Mouse (Mus musculus) heart, embryonic 16.5 days (tissue): ENCODE measurements around the gene Msh3. TPM values are rescaled to one million over a fixed set of nuclear protein-coding genes. Genes with fewer than 3 reads are reported as not detected.
"Not testable (repeated sequence)": the region's sequence is repeated elsewhere in the genome, so short reads cannot be mapped to it uniquely, and the experiment has no call there.

Experiments used
- ATAC-seq: fragments of 200-750 bp; cut with Nextera tagmentation; replicated peaks from 2 replicates; pipeline ENCODE4 v1.8.0; 2017; ENCODE audit warnings: moderate number of reproducible peaks; ENCODE audit not compliant: insufficient read depth, low FRiP score; ENCODE audit errors: extremely low read depth
- H3K27ac ChIP-seq: fragments of 300-500 bp; sonication (generic); 2 replicates; pipeline ENCODE4 v1.5.1; 2014; ENCODE audit warnings: mild to moderate bottlenecking, low read length, control low read depth, moderate library complexity
- H3K27me3 ChIP-seq: fragments of 300-500 bp; sonication (generic); 2 replicates; pipeline ENCODE4 v1.6.1; 2014; ENCODE audit warnings: low read length, mixed read lengths; ENCODE audit not compliant: control insufficient read depth, insufficient read depth
- H3K36me3 ChIP-seq: fragments of 300-500 bp; sonication (generic); 2 replicates; pipeline ENCODE4 v1.6.1; 2014; ENCODE audit not compliant: control insufficient read depth, insufficient read depth
- H3K4me1 ChIP-seq: fragments of 300-500 bp; sonication (generic); 2 replicates; pipeline ENCODE4 v1.6.1; 2014; ENCODE audit warnings: low read length, mixed read lengths; ENCODE audit not compliant: control insufficient read depth, insufficient read depth
- H3K4me2 ChIP-seq: fragments of 300-500 bp; sonication (generic); 2 replicates; pipeline ENCODE4 v1.6.1; 2014; ENCODE audit warnings: low read depth, mild to moderate bottlenecking, control low read depth, low read length
- H3K4me3 ChIP-seq: fragments of 300-500 bp; sonication (generic); 2 replicates; pipeline ENCODE4 v1.5.1; 2014; ENCODE audit warnings: mild to moderate bottlenecking, control low read depth, low read length
- H3K9ac ChIP-seq: fragments of 300-500 bp; sonication (generic); 2 replicates; pipeline ENCODE4 v1.6.1; 2014; ENCODE audit warnings: low read length, control low read depth
- H3K9me3 ChIP-seq: fragments of 300-500 bp; sonication (generic); replicated peaks from 2 replicates; pipeline ENCODE4 v1.6.1; 2016; ENCODE audit warnings: low read length; ENCODE audit not compliant: control insufficient read depth
- WGBS: fragments of 180-500 bp; shearing (Covaris S2); extraction: QIAGEN DNeasy Blood & Tissue Kit; methylation state at CpG from one replicate; pipeline ENCODE4 v1.1.7; 2014; 5-methylcytosine and 5-hydroxymethylcytosine counted together
- polyA plus RNA-seq: library from polyadenylated mRNA; unstranded; fragments of >200 nt; fragmentation: Nextera tagmentation; extraction: Ambion mirVana; gene quantifications from 2 replicates; pipeline ENCODE4 v1.2.1, GENCODE M21; 2015

Msh3 gene
- polyA plus RNA-seq, result 14.2 and 14.5 TPM in 2 replicates

DNA sequence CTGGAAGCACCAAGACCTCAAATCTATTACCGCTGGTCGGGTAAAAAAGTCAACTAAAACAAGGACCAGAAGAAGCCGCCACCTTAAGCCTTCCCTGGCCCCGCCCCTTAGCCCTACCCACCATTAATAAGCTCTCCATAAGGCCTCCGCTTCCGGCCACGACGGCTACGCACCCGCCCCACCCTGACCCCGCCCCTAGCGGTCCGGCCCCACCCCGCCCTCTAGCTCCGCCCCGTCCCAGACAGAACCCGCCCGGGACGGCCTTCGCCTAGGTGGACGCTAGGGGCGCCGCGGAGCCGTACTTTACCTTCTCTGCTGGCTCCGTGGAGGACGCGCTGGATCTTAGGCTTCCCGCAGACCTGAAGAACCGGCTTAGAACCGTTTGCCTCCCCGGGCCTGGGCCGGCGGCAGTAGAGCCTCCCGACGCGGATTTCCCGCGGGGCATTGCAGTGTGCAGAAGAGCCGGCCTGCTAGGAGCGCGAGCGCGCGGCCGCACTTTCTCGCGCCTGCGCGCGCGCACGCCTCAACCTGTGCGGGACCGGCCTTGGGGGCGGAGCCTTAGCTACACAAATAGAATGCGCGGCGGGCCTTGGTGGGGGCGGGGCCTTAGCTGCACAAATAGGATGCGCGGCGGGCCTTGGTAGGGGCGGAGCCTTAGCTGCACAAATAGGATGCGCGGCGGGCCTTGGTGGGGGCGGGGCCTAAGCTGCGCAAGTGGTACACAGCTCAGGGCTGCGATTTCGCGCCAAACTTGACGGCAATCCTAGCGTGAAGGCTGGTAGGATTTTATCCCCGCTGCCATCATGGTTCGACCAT lies at the start of gene Msh3, which contains the start of gene Dhfr:
Gene Msh3, minus strand, starts transcription at position 548 of the 816 bp plus-strand sequence.
Gene Dhfr, plus strand, starts transcription at position 271 of the 816 bp plus-strand sequence.
- peak; percentile 95 for ATAC-seq
- Histone ChIP-seq H3K4me2 (peak within 1 kb of the TSS; percentile 100), H3K4me1 (peaks cover 19% of the 10 kb centered on the region), H3K4me3 (peak within 1 kb of the TSS; percentile 53), H3K27me3 (no peaks in the 10 kb centered on the region), H3K27ac (peak within 1 kb of the TSS; percentile 76), H3K9ac (peak within 1 kb of the TSS; percentile 83), H3K36me3 (peaks cover 15% of the 10 kb centered on the region), H3K9me3 (no peaks in the 10 kb centered on the region)
- under 1% methylated on average over 75 of the region's 76 CpGs for WGBS

DNA sequence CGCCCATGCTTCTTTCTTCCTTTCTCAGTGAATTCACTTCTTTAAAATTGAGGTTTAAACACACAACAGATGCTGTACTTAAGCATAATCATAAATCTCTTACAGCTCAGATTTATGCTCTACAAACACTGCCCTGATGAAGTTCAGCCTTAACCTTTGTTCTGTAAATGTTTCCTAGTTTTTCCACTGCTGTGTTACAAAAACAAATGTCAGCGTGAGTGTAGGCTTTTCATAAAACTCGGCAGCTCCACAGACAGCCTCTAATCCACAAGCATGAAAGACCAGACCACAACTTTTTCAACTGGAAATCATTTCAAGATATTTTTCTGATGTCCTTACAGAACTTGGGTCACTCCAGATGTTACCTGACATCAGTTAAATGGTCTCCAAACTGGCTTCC lies 48.7 kb upstream of the Msh3 start:
- H3K4me3 ChIP-seq, result no peak overlapping the region
- H3K9me3 ChIP-seq, result peaks cover 3% of the 10 kb centered on the region; the same call in 1 of the 2 replicates
- no peak for ATAC-seq
- WGBS, result 77% methylated on average over 3 of the region's 3 CpGs
- no peak overlapping the region for H3K4me2 ChIP-seq
- H3K4me1 ChIP-seq, result no peaks in the 10 kb centered on the region
- H3K27ac ChIP-seq, result no peak overlapping the region
- no peak overlapping the region for H3K9ac ChIP-seq
- no peaks in the 10 kb centered on the region for H3K36me3 ChIP-seq
- H3K27me3 ChIP-seq, result no peaks in the 10 kb centered on the region

DNA sequence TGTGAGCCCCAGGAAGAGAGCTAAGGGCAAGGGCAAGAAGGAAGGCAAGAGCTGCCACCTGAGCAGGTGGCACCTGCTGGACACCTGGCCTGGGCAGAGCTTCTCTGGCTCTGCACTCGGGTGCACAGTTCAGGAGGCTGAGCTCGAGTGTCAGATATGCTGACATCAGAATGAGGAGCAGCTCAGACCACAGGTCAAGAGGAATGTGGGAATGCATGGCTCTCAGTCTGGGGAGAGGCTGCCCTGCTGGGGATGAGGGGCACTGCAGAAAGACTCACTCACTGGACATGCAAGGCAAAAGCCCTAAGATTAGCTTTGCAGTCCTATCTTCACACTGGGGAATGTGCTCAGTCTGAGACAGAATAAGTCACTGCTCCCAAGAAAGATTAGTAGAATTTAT lies 47.3 kb upstream of the Msh3 start:
- Histone ChIP-seq H3K9ac (no peak overlapping the region), H3K27me3 (no peaks in the 10 kb centered on the region), H3K4me1 (no peaks in the 10 kb centered on the region), H3K9me3 (peaks cover 3% of the 10 kb centered on the region; the same call in 1 of the 2 replicates), H3K4me3 (no peak overlapping the region), H3K27ac (no peak overlapping the region), H3K4me2 (no peak overlapping the region), H3K36me3 (no peaks in the 10 kb centered on the region)
- ATAC-seq, result no peak
- 29% methylated on average over 2 of the region's 2 CpGs for WGBS

DNA sequence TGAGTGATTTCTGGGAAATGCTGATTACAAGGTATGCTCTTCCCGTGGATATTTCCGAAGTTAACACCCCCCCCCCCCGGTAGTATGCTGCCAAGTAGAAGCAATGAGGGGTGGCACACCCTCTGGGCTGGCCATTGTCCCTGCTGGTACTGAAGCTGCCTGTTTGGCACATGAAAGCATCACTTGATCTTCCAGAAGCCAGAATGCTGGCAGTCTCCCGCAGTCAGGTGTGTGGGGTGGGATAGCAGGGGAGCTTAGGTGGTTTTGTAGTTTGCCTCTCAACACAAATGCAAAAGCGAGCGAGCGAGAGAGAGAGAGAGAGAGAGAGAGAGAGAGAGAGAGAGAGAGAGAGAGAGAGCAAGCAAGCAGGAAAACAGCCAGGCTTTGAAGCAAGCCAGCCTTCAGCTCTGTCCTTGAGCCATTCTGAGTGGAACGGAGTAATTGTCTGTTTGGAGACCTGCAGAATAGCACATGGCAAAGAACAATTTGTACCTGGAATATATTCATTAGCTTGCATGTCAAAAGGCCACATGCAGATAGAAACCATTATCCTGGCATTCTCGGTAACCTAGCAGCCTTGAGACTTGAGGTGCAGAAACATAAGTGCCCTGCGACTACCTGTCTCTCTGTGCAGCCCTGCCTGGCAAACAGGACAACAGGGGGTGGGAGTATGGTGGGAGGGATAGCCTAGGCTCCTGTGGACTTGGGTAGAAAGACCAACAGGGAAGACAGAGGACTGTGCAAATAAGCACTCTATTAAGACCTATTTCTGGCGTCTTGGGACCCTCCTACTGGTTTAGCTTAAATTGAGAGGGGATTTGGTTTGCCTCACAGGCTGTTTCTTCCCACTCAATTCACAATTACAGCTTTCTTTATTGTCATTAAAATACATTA lies 43.9 kb upstream of the Msh3 start:
- H3K27ac ChIP-seq, result no peak overlapping the region
- H3K9ac ChIP-seq, result no peak overlapping the region
- WGBS, result 63% methylated on average over 11 of the region's 11 CpGs
- H3K36me3 ChIP-seq, result no peaks in the 10 kb centered on the region
- H3K9me3 ChIP-seq, result no peaks in the 10 kb centered on the region
- no peak for ATAC-seq
- H3K4me3 ChIP-seq, result no peak overlapping the region
- no peaks in the 10 kb centered on the region for H3K27me3 ChIP-seq
- H3K4me1 ChIP-seq, result no peaks in the 10 kb centered on the region
- H3K4me2 ChIP-seq, result no peak overlapping the region

DNA sequence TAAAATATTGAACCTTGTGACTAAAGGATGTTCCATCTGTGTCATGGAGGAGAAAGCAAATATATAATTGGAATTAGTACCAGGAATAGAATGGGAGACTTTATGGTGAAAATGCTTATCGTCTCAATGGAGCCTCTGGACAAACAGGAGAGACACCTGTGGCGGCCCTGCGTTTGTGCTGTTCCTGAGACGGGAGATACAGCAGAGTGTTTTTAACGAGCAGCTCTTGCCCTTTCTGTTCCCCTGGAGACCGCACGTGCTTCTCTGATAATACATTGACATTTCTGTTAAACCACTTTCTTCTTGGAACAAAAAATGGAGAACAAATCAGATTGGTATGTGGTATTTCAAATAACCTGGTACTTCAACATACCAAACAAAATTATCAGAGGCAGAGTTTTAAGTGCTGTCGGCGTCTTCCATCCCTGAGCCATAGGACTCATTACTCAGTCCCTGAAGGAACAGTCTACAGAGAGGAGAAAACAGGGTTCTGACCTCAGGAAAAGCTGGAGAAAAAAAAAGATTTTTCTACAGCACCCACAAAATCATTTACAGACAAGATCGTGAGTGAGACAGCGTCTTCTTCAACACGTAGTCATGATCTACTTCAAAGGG lies 38.4 kb upstream of the Msh3 start:
- Histone ChIP-seq H3K27me3 (no peaks in the 10 kb centered on the region), H3K4me3 (no peak overlapping the region), H3K4me2 (no peak overlapping the region), H3K4me1 (no peaks in the 10 kb centered on the region), H3K27ac (no peak overlapping the region), H3K9me3 (no peaks in the 10 kb centered on the region), H3K36me3 (no peaks in the 10 kb centered on the region), H3K9ac (no peak overlapping the region)
- WGBS, result 70% methylated on average over 12 of the region's 12 CpGs
- no peak for ATAC-seq

DNA sequence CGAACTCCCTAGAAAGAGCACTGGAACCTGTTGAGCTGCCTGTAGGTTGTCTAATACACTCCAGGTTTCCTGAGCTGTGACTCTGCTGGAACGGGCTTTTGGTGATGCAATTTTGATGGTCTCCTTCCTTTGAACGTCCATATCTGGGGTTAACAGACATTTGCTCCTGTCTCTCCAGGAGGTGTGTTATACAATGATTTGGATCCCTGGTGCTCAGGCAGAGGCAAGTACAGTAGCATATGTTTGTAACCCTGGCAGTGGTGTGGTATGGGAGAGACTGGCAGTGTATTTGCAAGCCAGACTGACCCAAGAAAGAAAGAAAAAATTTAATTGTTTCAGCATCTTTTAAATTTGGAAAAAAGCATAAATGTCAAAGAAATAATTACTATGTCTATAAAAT lies 32.6 kb upstream of the Msh3 start:
- no peaks in the 10 kb centered on the region for H3K27me3 ChIP-seq
- H3K4me2 ChIP-seq, result no peak overlapping the region
- H3K4me3 ChIP-seq, result no peak overlapping the region
- ATAC-seq, result no peak
- WGBS, result 72% methylated on average over 3 of the region's 3 CpGs
- H3K27ac ChIP-seq, result no peak overlapping the region
- H3K36me3 ChIP-seq, result no peaks in the 10 kb centered on the region
- H3K4me1 ChIP-seq, result no peaks in the 10 kb centered on the region
- H3K9me3 ChIP-seq, result no peaks in the 10 kb centered on the region
- H3K9ac ChIP-seq, result no peak overlapping the region

DNA sequence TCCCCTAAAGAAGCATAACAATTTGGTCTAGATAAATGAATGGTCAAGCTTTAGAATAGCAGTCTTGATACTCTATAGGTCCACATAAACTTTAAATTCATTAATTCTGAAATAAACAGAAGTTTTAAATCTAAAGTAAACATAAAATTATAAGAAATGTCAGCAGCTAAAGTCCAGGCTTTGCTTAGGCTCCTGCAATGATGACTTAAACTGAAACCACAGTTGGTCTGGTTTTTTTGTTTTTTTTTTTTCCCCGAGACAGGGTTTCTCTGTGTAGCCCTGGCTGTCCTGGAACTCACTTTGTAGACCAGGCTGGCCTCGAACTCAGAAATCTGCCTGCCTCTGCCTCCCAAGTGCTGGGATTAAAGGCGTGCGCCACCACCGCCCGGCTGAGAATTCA lies 16.7 kb upstream of the Msh3 start:
- H3K27ac ChIP-seq, H3K4me3 ChIP-seq, ATAC-seq, H3K4me2 ChIP-seq, H3K9me3 ChIP-seq, H3K4me1 ChIP-seq, H3K27me3 ChIP-seq, H3K9ac ChIP-seq: not testable (repeated sequence)
- 97% methylated on average over 6 of the region's 6 CpGs for WGBS
- H3K36me3 ChIP-seq, result peaks cover 22% of the 10 kb centered on the region

DNA sequence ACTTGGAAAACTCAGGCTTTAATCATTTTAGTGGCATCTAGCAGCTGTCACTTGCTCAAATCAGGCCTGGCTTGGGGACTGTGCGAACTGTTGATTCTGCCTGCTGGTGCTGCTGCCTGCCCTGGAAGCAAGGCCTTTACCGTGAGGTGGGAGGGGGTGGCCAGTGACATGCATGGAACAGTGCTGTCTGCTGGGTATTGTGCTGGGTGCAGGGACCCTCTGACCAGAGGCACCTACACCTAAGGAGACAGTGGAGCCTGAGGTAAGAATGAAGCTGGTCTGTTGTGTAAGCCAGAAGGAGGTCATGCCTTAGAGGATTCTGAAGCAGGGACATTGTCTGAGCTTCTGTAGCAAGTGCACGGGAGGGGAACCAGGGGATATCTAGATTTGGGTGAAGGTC lies 16.0 kb upstream of the Msh3 start:
- Histone ChIP-seq H3K9me3 (no peaks in the 10 kb centered on the region), H3K4me3 (no peak overlapping the region), H3K9ac (no peak overlapping the region), H3K4me2 (no peak overlapping the region), H3K4me1 (no peaks in the 10 kb centered on the region), H3K36me3 (peaks cover 26% of the 10 kb centered on the region), H3K27me3 (no peaks in the 10 kb centered on the region), H3K27ac (no peak overlapping the region)
- ATAC-seq, result no peak
- WGBS, result 86% methylated on average over 3 of the region's 3 CpGs
